In the genomic region with DNA sequence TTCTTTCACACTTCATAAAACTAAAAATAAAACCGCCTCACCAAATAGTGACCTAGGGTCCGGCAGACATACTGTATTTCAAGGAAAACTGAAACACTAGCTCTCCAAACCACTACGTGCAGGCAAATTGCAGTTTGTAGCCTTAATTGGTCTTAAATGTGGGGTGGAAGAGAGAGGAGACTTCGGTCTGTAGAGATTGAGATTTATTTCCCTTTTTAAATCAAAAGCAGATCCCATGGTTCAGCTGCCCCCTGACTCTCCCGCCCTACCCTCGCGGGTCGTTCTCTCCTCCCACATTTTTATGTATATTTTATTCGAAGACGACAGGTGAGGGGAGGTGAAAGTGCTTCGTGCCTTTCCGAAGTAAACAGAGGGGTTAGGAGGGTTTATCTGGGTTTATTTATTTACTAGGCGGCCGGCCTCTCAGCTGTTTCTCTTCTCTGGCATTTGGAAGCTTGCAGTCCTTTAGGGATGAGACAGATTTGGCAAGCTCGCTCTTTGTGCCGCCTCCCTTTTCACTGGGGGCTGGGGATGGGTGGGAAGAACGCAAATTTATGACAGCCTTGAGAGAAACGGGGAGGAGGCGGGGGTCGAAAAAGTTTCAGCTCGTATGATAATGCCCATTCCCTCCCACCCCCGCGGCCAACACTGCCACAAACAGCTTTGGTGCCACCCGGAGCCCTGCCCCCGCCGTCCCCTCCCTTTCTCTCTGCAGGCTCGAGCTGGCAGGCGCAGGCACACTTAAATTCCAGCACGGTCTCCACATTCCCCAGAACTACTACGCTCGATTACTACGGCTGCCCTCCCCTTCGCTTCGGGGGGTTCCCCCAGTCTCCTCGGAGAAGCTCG, we compare ENCODE assay signal across 8 mouse cellular contexts. TPM values are rescaled to one million over a fixed set of nuclear protein-coding genes. Genes with fewer than 3 reads are reported as not detected.
A peak's percentile ranks its signal among the peaks of the same experiment; 100 is the strongest.
DNase-seq lines count a peak whose midpoint lies in the region; ATAC-seq and TF ChIP-seq lines count a peak whose summit lies in the region.

No protein-coding gene starts in this region.

- peak overlapping the region; percentile 86 for H3K9ac ChIP-seq in liver, adult 2 months (ENCODE audit: low read depth, low read length)
- H3K9ac ChIP-seq in hindbrain, embryonic 11.5 days (ENCODE audit: low read depth, low read length): peak overlapping the region; percentile 32
- H3K9ac ChIP-seq in liver, embryonic 13.5 days: peak overlapping the region; percentile 70

- WGBS in liver, adult 2 months: 3% methylated on average over 36 of the region's 36 CpGs
- 3% methylated on average over 36 of the region's 36 CpGs for WGBS in hindbrain, embryonic 11.5 days
- WGBS in liver, embryonic 13.5 days (ENCODE audit: insufficient replicate concordance): 3% methylated on average over 33 of the region's 36 CpGs

- H3K4me3 ChIP-seq in liver, adult 2 months (ENCODE audit: insufficient read depth, low read depth, low read length): peak overlapping the region; percentile 74
- peak overlapping the region; percentile 62 for H3K4me3 ChIP-seq in hindbrain, embryonic 11.5 days (ENCODE audit: low read depth, low read length)
- H3K4me3 ChIP-seq in liver, embryonic 13.5 days (replicated peaks): peak overlapping the region; percentile 69

- peak; percentile 5; the same call in 1 of the 2 replicates for ATAC-seq in common myeloid progenitor, adult 5-6 weeks (replicated peaks; ENCODE audit: low read depth, poor library complexity, severe bottlenecking)
- peak; percentile 63 for ATAC-seq in hindbrain, embryonic 11.5 days (ENCODE audit: low FRiP score)
- ATAC-seq in liver, embryonic 13.5 days (ENCODE audit: low read depth): peak; percentile 26

- no peaks in the 10 kb centered on the region for H3K27me3 ChIP-seq in liver, adult 2 months (ENCODE audit: control insufficient read depth, insufficient read depth, low read length)
- peaks cover 31% of the 10 kb centered on the region for H3K27me3 ChIP-seq in hindbrain, embryonic 11.5 days (ENCODE audit: control insufficient read depth, insufficient read depth, low read length)
- H3K27me3 ChIP-seq in liver, embryonic 13.5 days: peaks cover 69% of the 10 kb centered on the region

- peaks cover 5% of the 10 kb centered on the region for H3K4me1 ChIP-seq in liver, adult 2 months (ENCODE audit: control insufficient read depth, insufficient read depth, low read length)
- 0 out of 2 replicates have a peak, but pooled peaks cover 2% of the 10 kb centered on the region for H3K4me1 ChIP-seq in hindbrain, embryonic 11.5 days (replicated peaks; ENCODE audit: control insufficient read depth, insufficient read depth, low read length)
- H3K4me1 ChIP-seq in liver, embryonic 13.5 days (replicated peaks): peaks cover 34% of the 10 kb centered on the region

- H3K79me2 ChIP-seq in liver, adult 2 months (ENCODE audit: control insufficient read depth, insufficient read depth, low read length): peaks cover 4% of the 10 kb centered on the region; the same call in 1 of the 2 replicates

- TF ChIP-seq POLR2A in liver, adult 2 months (IDR thresholded peaks at IDR 0.05; ENCODE audit: extremely low read depth, insufficient read depth, low read length): no peak

- intact Hi-C loops in left cerebral cortex, postnatal 36 days (cut with DNase I): loop anchor here (10.0 kb wide), 1 partner anchor 279 kb away; no protein-coding TSS in a partner anchor

- DNase-seq in liver, adult 2 months (ENCODE audit: extremely low read depth, low read depth, low spot score): peak; percentile 78
- no peak for DNase-seq in liver
- no peak for DNase-seq in hindbrain, embryonic 11.5 days (ENCODE audit: low spot score)
- no peak for DNase-seq in liver, embryonic 13.5 days
- peak; percentile 21 for DNase-seq in skeletal muscle tissue, adult 2 months (ENCODE audit: low read depth, low spot score)
- no peak for DNase-seq in left cerebral cortex, postnatal 36 days (ENCODE audit: low spot score in 2 of 2)
- DNase-seq in frontal cortex, postnatal 14 days (ENCODE audit: low spot score in 2 of 2): no peak

- peak overlapping the region; percentile 100 for H3K4me2 ChIP-seq in hindbrain, embryonic 11.5 days (replicated peaks; ENCODE audit: low read depth, low read length)
- H3K4me2 ChIP-seq in liver, embryonic 13.5 days: peak overlapping the region; percentile 95

- H3K27ac ChIP-seq in liver, adult 2 months (replicated peaks; ENCODE audit: insufficient read depth, low read depth, low read length): peak overlapping the region; percentile 90
- 0 out of 2 replicates have a peak overlapping the region, but pooled peaks have one; percentile 25 for H3K27ac ChIP-seq in hindbrain, embryonic 11.5 days (ENCODE audit: low read depth, low read length)
- peak overlapping the region; percentile 61 for H3K27ac ChIP-seq in liver, embryonic 13.5 days

- H3K9me3 ChIP-seq in hindbrain, embryonic 11.5 days (ENCODE audit: control insufficient read depth, low read length): no peaks in the 10 kb centered on the region
- H3K9me3 ChIP-seq in liver, embryonic 13.5 days (replicated peaks): no peaks in the 10 kb centered on the region

- TF ChIP-seq CTCF in liver, adult 2 months (IDR thresholded peaks at IDR 0.05; ENCODE audit: low read depth, low read length): no peak

- no peaks in the 10 kb centered on the region for H3K36me3 ChIP-seq in liver, adult 2 months (ENCODE audit: control insufficient read depth, insufficient read depth, low read length)
- no peaks in the 10 kb centered on the region for H3K36me3 ChIP-seq in hindbrain, embryonic 11.5 days (ENCODE audit: control insufficient read depth, insufficient read depth, low read length)
- H3K36me3 ChIP-seq in liver, embryonic 13.5 days: no peaks in the 10 kb centered on the region

RNA-seq across cellular contexts. Expression of a gene that starts 0.7 kb away (rescaled TPM):
- total RNA-seq in liver, adult 2 months (2014; rRNA removed): 71.3 and 79.7 TPM in 2 replicates
- 22.5 and 23.9 TPM in 2 replicates for polyA plus RNA-seq in liver, adult 2 months (2012; rRNA removed)
- 104 and 109 TPM in 2 replicates for total RNA-seq in common myeloid progenitor, adult 5-6 weeks (2017)
- 41.8 and 41.9 TPM in 2 replicates for polyA plus RNA-seq in hindbrain, embryonic 11.5 days (2014; fragmentation: Nextera tagmentation; extraction: Ambion mirVana)
- 4.8 and 6.6 TPM in 2 replicates for polyA plus RNA-seq in liver, embryonic 13.5 days (2015; fragmentation: Nextera tagmentation; extraction: Ambion mirVana)
- total RNA-seq in left cerebral cortex, postnatal 36 days (2021): 100 to 1,000 TPM; 243 to 296 TPM

Comparison
In these comparisons a context has a peak if more than half of its experiments do, and no peak if none do; other contexts are left out.
1. DNase-seq: peak in liver, adult 2 months (single experiment) and skeletal muscle tissue, adult 2 months (single experiment); none in liver (single experiment), hindbrain, embryonic 11.5 days (single experiment), liver, embryonic 13.5 days (single experiment), left cerebral cortex, postnatal 36 days (0 of 2) and frontal cortex, postnatal 14 days (0 of 2).
2. H3K27ac ChIP-seq: peak in every context shown above with its lines; median percentile 90 in liver, adult 2 months; 61 in liver, embryonic 13.5 days; 25 in hindbrain, embryonic 11.5 days.
3. H3K9ac ChIP-seq: peak in every context shown above with its lines; median percentile 86 in liver, adult 2 months; 70 in liver, embryonic 13.5 days; 32 in hindbrain, embryonic 11.5 days.
4. ATAC-seq: peak in every context shown above with its lines; median percentile 63 in hindbrain, embryonic 11.5 days; 26 in liver, embryonic 13.5 days; 5 in common myeloid progenitor, adult 5-6 weeks.
5. Peak in every context shown above with its lines, with median percentiles within 50 percentile points of each other: H3K4me3 ChIP-seq.